Mouse (Mus musculus) spleen, adult 18-20 months (tissue): ENCODE measurements around the gene Olfr66.

Experiments
- DNase-seq, 2 experiments: peaks; one replicate each; pipeline ENCODE4 v3.0.0; 2022; ENCODE audit warnings: mixed read lengths in 2 of 2

Olfr66 gene

DNA sequence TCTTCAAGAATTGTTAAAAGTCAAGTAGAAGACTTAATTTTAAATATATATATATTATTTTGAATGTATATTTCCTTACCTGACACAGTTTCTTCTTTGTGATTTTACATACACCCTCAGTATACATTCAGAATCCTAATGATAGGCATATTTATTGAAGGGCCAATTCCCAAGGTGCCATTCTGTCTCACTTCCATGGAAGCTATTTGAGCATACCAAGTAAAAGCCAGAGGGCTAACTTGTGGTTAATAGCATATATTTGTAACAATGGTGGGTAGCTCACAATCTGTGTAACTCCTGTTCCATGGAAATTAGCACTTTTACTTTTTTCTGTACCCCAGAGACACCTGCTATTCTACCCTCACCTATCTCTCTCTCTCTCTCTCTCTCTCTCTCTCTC lies at the start of gene Olfr66:
Gene Olfr66 (minus strand): TSS at position 101 of the 400 bp plus-strand sequence.
- no peak for DNase-seq

DNA sequence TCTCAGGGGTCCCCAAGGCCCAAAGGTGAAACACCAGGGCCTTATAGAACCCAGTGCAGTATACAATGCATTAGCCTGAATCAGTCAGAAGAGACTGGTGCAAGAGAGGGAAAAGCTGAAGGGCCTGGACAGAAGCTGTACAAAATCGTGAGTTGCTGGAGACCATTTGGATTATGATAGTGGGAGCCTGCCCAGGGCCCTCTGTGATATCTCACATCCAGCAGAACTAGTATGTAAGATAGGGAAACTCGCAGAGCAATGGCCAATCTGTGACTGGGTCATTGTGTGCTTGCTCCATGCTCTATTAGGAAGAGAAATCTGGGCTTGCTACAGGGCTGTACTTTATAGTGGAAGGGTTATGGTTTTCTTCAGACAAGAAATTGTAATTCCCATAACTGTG lies 48.2 kb upstream of the Olfr66 start, which contains the start of gene Olfr632:
Gene Olfr632 (plus strand): TSS at position 84 of the 400 bp plus-strand sequence.
- no peak for DNase-seq

DNA sequence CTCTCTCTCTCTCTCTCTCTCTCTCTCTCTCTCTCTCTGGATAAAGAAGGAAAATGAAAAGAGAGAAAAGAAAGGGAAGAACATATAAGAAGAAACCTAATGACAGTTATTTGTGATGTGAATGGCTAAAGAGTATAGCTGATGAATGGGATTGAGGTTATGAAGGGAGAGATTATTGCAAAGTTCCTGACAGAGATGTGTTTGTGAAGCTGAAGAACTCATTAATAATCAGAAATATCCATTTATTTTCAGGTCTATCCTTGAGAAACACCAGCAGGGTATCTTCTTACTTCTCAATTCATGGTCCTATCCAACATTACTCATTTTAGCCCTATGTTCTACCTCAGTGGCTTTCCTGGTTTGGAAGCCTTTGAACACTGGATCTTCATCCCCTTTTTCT lies 42.5 kb upstream of the Olfr66 start, which contains the start of gene Olfr631:
Gene Olfr631 (plus strand): TSS at position 301 of the 400 bp plus-strand sequence.
- DNase-seq, result no peak

DNA sequence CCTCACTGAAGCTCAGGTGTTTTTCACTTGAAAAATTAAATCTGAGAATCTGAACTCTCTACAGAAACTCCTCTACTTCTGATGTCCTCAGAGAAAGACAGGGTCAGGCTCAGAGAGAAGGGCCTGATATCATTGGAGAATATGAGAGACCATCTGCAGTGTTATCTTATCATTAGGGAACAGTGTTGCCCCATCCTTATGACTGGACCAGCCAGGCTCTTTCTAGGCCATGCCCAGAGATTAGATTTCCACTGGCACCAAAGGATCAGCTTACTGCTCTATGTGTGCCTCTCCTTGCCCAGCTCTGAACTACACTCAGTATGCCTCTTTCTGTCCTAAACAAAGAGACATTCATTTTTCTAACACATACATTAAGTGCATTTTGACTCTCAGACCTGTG lies 29.3 kb upstream of the Olfr66 start:
- no peak for DNase-seq

DNA sequence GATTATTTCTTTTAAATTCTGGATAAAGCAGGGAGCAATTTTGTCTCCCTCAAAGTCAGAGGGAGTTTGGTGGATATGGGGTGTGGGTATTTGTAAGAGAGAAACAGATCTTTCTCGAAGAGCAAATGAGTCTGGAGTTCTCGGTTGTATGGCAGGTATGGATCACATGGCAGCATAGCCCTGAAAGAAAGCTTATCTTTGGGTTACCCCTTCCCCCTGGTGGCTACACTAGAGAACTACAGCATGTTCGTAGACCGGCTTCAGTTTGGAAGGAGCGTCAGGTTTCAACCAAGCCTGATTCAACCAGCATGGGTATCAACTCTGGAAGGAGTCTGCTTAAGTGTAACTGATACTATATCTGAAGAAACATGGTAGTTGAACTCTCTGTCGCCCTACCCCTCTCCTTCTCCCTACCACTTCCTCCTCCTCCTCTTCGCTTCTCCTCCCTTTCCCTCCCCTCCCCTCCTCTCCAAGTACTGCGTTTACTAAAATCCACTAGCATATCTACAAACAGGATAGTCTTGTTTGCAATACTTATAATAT lies 27.0 kb upstream of the Olfr66 start:
- DNase-seq, result no peak

DNA sequence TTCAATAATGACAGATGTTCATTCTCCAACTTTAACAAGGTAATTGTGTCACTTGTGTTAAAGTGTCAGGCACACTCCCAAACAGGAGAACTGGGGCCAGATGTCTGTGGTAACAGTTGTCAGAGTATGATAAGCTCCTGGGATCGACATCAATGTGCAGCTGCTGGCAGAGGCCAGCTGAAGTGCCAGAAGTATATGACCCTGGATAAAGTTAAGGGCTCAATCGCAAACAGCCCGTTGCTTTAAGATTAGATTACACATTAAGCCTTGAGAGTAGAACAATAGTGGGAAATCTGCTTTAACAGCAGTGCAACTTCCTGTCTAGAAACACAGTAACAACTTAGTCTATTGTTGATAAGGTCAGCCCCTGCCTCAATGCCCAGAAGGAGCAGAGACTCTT lies 24.0 kb upstream of the Olfr66 start:
- DNase-seq, result no peak

DNA sequence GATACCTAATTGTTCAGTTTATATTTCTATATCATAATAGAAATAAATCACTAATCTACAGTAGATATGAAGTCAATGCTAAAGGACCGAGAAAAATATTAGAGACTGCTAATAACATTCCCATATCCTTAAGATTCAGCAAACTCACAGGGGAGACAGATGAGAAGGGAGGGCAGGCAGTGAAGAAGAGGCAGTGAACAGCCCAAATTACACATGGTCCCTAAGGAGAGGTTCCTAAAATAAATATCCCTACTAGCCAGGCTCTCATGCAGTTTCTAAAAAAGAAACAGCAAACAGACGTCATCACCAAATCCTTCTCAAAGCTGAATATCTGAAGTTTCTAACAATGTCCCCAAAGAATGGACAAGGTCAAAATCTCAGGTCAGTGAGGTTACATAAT lies 17.1 kb upstream of the Olfr66 start, which contains the start of gene Olfr65:
Gene Olfr65 (plus strand): TSS at position 301 of the 400 bp plus-strand sequence.
- no peak for DNase-seq

DNA sequence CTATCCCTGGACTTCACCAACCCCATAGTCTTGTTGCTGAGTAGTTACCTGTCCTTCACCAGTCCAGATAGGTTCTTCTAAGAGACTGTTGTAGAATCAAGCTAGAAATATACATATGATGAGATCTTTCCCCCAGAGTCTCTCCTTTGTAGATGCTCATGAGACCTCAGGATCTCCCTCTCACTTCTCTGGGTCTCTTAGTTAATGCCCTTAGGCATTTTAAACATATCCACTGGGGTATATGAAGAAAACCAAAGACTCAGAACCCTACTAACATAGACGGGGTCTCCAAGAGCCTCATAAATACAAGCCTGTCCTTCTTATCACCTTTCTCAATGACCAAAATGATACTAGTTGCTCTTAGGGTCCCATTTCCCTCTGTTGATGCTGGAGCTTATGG lies 8.3 kb upstream of the Olfr66 start, which contains the start of gene Olfr64:
Gene Olfr64 (minus strand): TSS at position 101 of the 400 bp plus-strand sequence.
- no peak for DNase-seq

DNA sequence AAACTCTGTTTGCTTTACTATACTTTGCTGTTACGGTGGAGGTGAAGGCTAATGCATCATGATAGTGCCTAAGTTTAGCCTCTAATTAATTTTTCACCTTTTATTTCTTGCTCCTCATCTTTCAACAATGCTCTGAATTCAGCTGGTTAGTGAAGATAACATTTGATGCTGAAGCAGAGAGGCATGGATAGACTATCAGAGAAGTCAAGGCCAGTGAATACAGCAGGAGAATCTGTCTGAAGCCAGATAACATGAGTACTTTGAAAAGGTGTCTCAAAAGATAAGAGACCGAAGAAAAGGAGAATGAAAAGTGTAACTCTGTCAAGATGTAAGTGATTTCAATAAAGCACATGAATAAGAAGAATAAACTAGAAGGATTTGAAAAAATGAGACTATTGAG lies 9.0 kb downstream of the Olfr66 start:
- DNase-seq, result no peak

DNA sequence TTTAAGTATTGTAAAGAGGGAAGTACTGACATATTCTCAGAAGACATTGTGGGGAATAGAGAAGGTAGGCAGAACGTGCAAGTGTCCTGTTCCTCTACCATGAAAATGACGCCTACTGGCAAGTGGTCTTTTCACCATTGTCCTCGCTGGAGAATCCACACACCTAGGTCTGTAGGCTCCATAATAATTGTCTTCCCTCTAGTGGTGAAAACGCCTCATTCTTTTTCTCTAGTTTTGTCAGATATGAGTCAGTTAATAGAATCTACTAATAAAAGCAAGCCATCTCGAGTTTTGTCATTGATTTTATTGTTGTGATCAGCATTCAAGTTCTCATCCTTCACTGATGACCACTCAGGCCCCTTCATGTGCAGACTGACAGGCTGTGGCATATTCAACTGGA lies 11.6 kb downstream of the Olfr66 start:
- DNase-seq, result no peak

DNA sequence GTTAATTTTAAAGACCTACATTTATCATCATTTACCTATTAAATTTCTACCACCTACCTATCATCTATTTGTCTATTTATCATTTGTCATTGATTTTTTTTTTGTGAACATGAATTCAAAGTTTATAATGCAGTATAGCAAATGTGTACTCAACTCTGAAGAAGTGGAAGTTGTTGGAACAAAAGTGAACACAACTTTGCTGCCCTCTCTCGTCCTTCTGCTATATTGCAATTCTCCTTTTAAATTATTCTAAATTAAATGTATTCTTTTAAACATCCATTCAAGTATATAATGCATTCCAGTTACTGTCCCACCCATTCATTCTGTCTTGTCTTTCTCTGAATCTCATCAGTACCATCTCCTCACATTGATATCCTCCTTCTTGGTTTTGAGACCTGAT lies 13.0 kb downstream of the Olfr66 start:
- no peak for DNase-seq

DNA sequence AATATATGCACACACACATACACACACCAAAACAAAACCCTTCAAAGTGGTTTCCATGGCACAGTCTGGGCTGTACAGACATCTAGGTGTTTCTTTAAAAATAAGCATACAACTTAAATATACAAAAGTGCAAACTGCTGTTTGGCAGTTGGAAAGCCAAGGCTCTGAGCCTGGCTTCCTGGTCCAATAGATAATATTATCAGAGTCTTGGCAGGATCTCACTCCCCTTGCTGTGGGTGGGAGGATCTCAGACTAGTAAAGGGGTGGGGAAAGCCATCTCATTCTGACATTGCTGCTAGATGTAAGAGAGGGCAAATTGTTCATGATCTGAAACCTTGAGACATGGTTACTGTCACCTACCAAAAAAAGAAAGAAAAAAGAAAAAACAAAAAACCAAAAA lies 15.4 kb downstream of the Olfr66 start:
- DNase-seq, result no peak

DNA sequence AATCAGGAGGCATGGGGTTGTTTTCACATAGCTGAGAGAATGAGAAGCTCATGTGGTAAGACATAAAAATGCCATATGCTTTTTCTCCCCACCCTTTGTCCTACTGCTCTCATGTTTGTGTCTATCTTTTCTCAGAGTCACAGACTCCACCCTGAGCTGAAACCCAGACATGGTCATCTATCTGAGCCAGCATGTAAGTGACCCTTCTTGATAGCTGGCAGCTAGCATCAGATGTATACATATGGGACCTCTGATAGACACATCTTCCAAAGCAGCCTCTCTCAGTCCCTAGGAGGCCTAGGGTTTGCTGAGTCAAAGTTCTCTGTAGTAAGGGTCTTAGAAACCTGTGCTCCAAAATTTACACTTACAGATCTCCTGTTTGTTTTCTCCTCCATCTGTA lies 20.3 kb downstream of the Olfr66 start:
- no peak for DNase-seq

DNA sequence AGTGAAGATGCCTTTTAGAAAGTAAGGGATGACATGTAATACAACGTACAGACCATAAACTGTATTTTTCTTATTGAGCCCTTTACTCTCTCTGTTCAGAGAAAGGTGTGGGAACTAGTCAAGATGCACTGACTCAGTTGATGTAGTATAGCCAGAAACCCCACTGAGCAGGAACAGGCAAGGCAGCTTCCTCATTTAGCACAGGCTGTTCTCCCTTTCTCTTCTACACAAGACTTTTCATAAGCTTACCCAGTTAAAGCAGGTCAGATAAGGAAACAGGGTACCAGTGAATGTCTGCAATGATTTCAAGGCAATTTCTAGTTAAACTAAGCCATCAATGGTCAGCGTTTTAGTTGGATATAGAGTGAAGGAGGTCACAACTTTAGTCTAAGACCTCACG lies 24.5 kb downstream of the Olfr66 start:
- no peak for DNase-seq

DNA sequence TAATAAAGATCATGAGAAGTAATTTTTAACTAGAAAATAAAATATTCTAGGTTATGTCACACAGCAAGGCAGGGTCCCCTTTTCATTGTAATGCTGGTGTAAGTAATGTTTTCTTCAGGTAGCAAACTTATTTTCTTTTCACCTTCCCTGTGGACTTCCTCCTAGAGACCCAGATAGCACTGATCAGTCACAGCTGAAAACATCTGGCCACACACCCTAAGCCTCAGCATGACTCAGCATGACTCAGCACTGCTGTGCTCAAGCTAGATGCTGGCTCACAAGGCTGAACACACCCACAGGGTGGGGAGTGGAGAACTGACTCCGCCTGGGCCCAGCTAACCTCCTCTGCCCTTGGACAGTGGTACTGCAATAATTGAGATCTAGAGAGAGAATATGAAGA lies 25.2 kb downstream of the Olfr66 start:
- DNase-seq, result peak in 1 of 2 experiments; percentile 4

DNA sequence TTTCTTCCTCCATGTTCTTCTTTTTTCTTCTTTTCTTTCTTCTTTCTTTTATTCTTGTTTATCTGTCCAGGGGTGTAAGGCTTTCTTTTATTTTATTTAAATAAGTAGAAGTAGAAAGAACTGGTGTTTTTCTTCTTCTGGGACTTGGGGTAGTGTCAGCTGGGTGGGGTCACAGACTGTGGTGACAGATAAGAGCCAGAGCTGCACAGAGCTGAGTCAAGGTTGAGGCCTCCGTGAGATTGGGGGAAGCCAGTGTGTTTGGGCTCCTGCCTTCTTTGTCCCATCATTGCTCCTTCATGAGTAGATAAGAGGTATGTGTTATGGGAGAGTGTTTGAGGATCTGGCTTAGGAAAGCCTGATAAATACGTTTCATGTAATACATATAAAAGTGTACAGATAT lies 27.0 kb downstream of the Olfr66 start:
- no peak for DNase-seq

DNA sequence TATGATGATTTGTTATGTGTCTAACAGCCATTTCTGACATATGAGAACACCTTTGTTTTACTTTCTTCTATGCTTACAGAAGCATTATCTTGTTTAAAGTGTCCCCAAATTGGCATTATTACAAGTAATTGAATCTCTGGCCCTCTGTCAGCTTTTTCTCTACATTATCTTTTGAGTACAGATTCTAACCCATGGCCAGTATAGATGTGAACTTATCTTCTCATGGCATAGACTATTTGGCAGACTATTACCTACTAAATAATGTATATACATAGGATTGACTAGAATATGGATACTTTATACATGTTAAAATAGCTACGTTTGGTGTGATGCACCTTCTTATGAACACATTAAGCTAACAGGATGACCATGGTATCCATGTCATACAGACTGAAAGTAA lies 31.4 kb downstream of the Olfr66 start:
- no peak for DNase-seq

DNA sequence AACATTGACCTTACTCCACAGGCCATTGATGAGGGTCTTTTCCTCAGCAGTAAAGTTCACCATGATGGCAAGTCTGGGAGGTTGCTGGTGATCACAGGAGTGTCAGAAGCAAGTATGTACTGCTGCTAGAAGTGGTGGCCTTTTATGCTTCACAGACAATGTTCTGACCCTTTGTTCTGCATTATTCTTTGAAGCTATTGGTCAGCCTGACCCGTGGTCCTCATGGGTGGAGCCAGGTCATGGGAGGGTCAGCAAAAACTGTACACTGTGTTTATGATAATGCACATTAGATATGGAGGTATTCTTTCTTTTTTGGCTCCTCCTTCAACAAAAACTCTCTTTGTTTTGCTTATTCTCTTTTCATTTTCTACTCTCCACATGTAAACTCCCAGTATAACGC lies 33.0 kb downstream of the Olfr66 start, which contains the start of gene Hbb-y:
Gene Hbb-y (minus strand): TSS at position 127 of the 400 bp plus-strand sequence.
- DNase-seq, result no peak

DNA sequence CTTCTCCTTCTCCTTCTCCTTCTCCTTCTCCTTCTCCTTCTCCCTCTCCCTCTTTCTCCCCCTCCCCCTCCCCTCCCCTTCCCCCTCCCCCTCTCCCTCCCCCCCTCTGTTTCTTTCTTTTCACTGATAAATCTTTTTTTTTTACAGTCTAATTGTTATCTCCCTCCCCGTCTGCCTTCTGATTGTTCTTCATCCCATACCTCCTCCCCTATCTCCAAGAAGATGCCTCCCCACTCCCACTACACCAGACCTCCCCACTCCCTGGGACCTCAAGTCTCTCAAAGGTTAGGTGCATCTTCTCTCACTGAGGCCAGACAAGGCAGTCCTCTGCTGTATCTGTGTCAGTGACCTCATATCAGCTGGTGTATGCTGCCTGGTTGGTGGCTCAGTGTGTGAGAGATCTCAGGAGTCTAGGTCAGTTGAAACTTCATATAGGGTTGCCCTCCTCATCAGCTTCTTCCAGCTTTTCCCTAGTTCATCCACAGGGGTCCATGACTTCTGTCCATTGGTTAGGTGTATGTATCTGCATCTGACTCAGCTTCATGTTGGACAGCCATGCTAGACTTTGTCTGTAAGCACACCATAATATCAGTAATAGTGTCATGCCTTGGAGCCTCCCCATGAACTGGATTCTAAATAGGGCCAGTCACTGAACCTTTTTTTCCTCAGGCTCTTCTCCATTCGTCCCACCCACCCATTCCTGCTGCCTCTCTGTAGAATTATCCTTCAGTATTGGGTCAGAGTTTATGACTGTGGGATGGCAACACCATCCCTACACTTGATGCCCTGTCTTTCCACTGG lies 41.3 kb downstream of the Olfr66 start:
- DNase-seq, result no peak

DNA sequence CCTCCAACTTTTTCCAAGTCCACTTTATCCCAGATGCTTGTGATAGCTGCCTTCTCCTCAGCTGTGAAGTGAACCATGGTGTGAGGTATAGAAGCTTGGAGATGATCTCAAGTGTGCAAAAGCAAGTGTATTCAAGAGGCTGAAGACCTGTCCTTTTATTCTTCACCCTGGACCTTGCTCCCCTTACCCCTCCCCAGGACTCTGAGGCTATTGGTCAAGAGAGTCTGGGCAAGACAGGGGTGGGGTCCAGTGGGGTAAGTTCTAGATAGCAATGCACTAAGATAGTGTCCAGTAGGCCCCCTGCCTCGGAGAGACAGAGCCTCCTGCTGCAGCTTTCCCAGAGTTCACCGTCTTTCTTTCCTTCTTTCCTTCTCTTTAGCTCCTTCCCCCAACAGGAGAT lies 43.0 kb downstream of the Olfr66 start, which contains the start of gene Hbb-bh1:
Gene Hbb-bh1 (minus strand): TSS at position 131 of the 400 bp plus-strand sequence.
- no peak for DNase-seq

DNA sequence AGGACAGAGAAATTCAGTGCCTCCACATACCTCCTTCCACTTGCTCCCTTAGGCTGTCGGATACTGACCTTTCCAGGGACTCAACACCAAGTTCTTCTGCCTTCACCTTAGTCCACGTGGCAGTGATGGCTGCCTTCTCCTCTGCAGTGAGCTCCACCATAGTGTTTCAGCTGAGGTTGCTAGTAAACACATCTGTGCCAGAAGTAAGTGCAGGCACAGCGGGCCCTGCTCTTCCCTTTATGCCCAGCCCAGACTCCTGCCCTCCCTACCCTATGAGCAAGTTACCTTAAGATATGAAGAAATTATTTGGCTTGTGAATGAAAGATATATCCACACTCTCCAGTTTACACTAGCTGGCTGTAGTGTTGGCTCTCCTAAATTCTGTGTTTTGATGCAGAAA lies 45.8 kb downstream of the Olfr66 start, which contains the start of gene Hbb-bh2:
Gene Hbb-bh2 (minus strand): TSS at position 253 of the 400 bp plus-strand sequence.
- DNase-seq, result no peak
